ENCODE assay signal across 34 mouse cellular contexts in the genomic region with DNA sequence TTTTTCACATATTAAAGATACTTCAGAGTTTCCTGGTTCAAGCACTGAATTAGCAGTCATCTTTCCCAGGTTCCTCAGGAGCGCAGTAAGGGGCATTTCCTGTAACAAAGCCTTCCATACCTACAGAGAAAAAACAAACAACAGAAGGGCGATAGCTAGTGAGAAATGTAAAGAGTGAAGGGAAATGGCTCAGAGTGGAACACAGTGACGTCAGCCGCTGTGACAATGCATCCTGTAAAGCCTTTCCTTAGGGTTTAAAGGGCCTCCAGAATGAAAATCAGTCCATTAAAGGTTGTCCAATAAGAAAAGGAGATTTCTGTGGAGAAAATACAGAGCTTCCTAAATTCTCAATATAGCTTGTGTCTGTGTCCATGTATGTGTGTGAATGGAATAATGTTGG.
"Had no signal": no experiment of that assay in that cellular context is flagged by ENCODE, and none has a peak within 500 bp of the region (broad histone marks: within the 10 kb centered on the region; RNA-seq: fewer than 3 reads in every experiment).

No protein-coding gene starts in this region.

- H3K27me3 ChIP-seq: heart, embryonic 12.5 days; heart, embryonic 13.5 days; heart, embryonic 15.5 days; hindbrain, embryonic 12.5 days; hindbrain, embryonic 13.5 days; hindbrain, embryonic 15.5 days; intestine, embryonic 15.5 days; kidney, embryonic 15.5 days had no signal

- H3K4me1 ChIP-seq: heart, embryonic 10.5 days; heart, embryonic 12.5 days; heart, embryonic 13.5 days; heart, embryonic 15.5 days; hindbrain, embryonic 12.5 days; hindbrain, embryonic 13.5 days; hindbrain, embryonic 15.5 days; intestine, embryonic 15.5 days had no signal

- H3K4me3 ChIP-seq: heart, embryonic 10.5 days; heart, embryonic 12.5 days; heart, embryonic 13.5 days; heart, embryonic 15.5 days; hindbrain, embryonic 10.5 days; hindbrain, embryonic 12.5 days; hindbrain, embryonic 13.5 days; hindbrain, embryonic 15.5 days; intestine, embryonic 15.5 days; kidney, embryonic 15.5 days; layer of hippocampus, adult 2 months had no signal

- DNase-seq: heart, postnatal 10 days; heart, postnatal 14 days; heart, postnatal 4 days; kidney, adult 11 months; kidney, adult 18-20 months; kidney, adult 2 months; kidney, adult 8-10 months; kidney, adult 9 months; kidney, postnatal 10 days; kidney, postnatal 14 days; kidney, postnatal 25 days; kidney, postnatal 36 days; kidney, postnatal 4 days; layer of hippocampus, adult 9-11 months; layer of hippocampus, postnatal 36 days had no signal

- H3K27ac ChIP-seq: heart, embryonic 10.5 days; heart, embryonic 13.5 days; heart, embryonic 15.5 days; hindbrain, embryonic 10.5 days; hindbrain, embryonic 12.5 days; hindbrain, embryonic 13.5 days; hindbrain, embryonic 14.5 days; hindbrain, embryonic 15.5 days; hindbrain, postnatal 0 days; intestine, embryonic 15.5 days; kidney, embryonic 15.5 days; kidney, postnatal 0 days; layer of hippocampus, adult 2 months had no signal

- H3K4me2 ChIP-seq: heart, embryonic 11.5 days; heart, embryonic 12.5 days; heart, embryonic 13.5 days; heart, embryonic 15.5 days; hindbrain, embryonic 12.5 days; hindbrain, embryonic 13.5 days; hindbrain, embryonic 14.5 days; hindbrain, embryonic 15.5 days; intestine, embryonic 15.5 days; kidney, embryonic 15.5 days had no signal

- H3K9me3 ChIP-seq: heart, embryonic 10.5 days; heart, embryonic 12.5 days; heart, embryonic 13.5 days; heart, embryonic 15.5 days; hindbrain, embryonic 10.5 days; hindbrain, embryonic 12.5 days; hindbrain, embryonic 13.5 days; hindbrain, embryonic 15.5 days; intestine, embryonic 15.5 days; kidney, embryonic 15.5 days had no signal

- H3K9ac ChIP-seq: heart, embryonic 12.5 days; heart, embryonic 13.5 days; heart, embryonic 15.5 days; hindbrain, embryonic 12.5 days; hindbrain, embryonic 13.5 days; hindbrain, embryonic 14.5 days; hindbrain, embryonic 15.5 days; intestine, embryonic 15.5 days; kidney, embryonic 15.5 days had no signal

- ATAC-seq: hindbrain, embryonic 16.5 days; hindbrain, postnatal 0 days; inflammation-experienced regulatory T-cells, adult 6 months; intestine, embryonic 15.5 days; intestine, embryonic 16.5 days; intestine, postnatal 0 days had no signal
